Mouse (Mus musculus) bone marrow, adult 2 months (tissue): ENCODE measurements around the gene Atp1b2. TPM values are rescaled to one million over a fixed set of nuclear protein-coding genes. Genes with fewer than 3 reads are reported as not detected.

Experiments
- H3K27ac ChIP-seq: fragments of 200-500 bp; 2 replicates; pipeline ENCODE4 v1.5.1; 2012; ENCODE audit warnings: low read depth, mild to moderate bottlenecking, control low read depth, inconsistent platforms, low read length; ENCODE audit not compliant: control insufficient read depth, poor library complexity, insufficient read depth
- H3K4me1 ChIP-seq: fragments of 200-500 bp; 2 replicates; pipeline ENCODE4 v1.6.1; 2011; ENCODE audit warnings: low read length; ENCODE audit not compliant: control insufficient read depth, insufficient read depth
- H3K4me3 ChIP-seq: fragments of 200-500 bp; replicated peaks from 2 replicates; pipeline ENCODE3; 2011; ENCODE audit warnings: mild to moderate bottlenecking, low read depth, low read length, control low read depth; ENCODE audit not compliant: control insufficient read depth
- CTCF ChIP-seq: fragments of 200-500 bp; IDR thresholded peaks from 2 replicates; pipeline ENCODE4 v1.5.1; 2011; ENCODE audit warnings: low read length, control low read depth; ENCODE audit not compliant: control insufficient read depth, insufficient read depth
- POLR2A ChIP-seq: fragments of 200-500 bp; IDR thresholded peaks from 2 replicates; pipeline ENCODE4 v1.6.1; 2011; ENCODE audit warnings: low read depth, mild to moderate bottlenecking, control low read depth, low read length, borderline replicate concordance; ENCODE audit not compliant: control insufficient read depth
- WGBS: fragments of 180-500 bp; shearing (Covaris S2); methylation state at CpG from one replicate; pipeline ENCODE4 v1.1.7; 2018; 5-methylcytosine and 5-hydroxymethylcytosine counted together
- polyA plus RNA-seq: library from polyadenylated mRNA; stranded (reverse); fragments of >200 nt; gene quantifications from 2 replicates; pipeline ENCODE4 v1.2.4, GENCODE M21; 2011; ENCODE audit warnings: low replicate concordance; ENCODE audit not compliant: missing spikeins, insufficient read depth, insufficient read length

The Atp1b2 gene
- polyA plus RNA-seq, result 12.1 and 16.9 TPM in 2 replicates

DNA sequence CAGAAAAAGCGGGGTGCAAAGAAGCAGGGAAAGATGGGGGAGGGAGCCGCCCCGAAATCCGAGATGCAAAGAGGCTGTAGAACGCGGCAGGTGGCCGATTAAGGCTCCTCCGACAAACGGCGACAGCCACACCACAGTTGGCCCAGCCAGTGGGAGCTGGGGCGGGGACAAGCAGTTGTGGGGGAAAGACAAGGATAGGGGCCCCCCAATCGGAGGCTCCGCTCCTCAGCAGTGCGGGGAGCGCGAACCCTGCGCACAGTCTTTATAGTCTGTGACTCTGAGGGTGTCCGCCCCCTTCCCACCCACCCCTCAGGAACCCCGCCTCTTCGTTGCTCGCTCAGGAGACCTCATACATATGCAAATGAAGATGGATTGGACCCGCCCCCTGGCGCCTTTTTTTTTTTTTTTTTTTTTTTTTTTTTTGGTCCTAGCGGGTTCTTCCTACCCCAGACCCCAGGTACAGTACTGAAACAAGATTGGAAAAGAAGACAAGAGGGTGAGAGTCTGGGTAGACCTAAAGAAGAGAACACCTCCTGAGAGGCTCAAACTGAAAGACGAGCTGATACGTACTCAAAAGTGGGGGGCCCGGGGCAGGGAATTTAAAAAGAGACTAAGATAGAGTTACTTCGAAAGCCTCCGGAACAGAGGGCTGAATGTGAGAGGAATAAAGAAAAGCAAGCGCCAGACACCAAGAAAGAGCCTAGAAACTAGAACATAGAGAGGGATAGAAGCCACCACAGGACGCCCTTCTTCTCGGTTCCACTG lies at the start of gene Atp1b2:
Gene Atp1b2, minus strand, starts transcription at position 217 of the 765 bp plus-strand sequence.
- 2% methylated on average over 32 of the region's 32 CpGs for WGBS
- H3K27ac ChIP-seq, result peak within 1 kb of the TSS; percentile 51
- no peaks in the 10 kb centered on the region; the same call in 1 of the 2 replicates for H3K4me1 ChIP-seq

GRCm38 (mm10) chr11:69654760-69655159 lies 49.0 kb upstream of the Atp1b2 start:
- Histone ChIP-seq H3K4me3 (no peak overlapping the region), H3K4me1 (no peaks in the 10 kb centered on the region; the same call in 1 of the 2 replicates), H3K27ac (peak overlapping the region; percentile 8; the same call in 1 of the 2 replicates)
- TF ChIP-seq CTCF (no peak), POLR2A (no peak)
- WGBS, result 37% methylated on average over 9 of the region's 9 CpGs

More for the DNA sequence above, at the start of gene Atp1b2:
- peak; percentile 90; the same call in 1 of the 2 replicates for TF ChIP-seq POLR2A
- TF ChIP-seq CTCF, result no peak
- H3K4me3 ChIP-seq, result peak within 1 kb of the TSS; percentile 67

GRCm38 (mm10) chr11:69653399-69653798 lies 47.7 kb upstream of the Atp1b2 start:
- H3K4me3 ChIP-seq, result no peak overlapping the region
- 88% methylated on average over 5 of the region's 5 CpGs for WGBS
- H3K27ac ChIP-seq, result no peak overlapping the region
- TF ChIP-seq POLR2A, result no peak
- no peak for TF ChIP-seq CTCF
- no peaks in the 10 kb centered on the region; the same call in 1 of the 2 replicates for H3K4me1 ChIP-seq

GRCm38 (mm10) chr11:69645860-69646259 lies 40.1 kb upstream of the Atp1b2 start:
- Histone ChIP-seq H3K4me3 (no peak overlapping the region), H3K4me1 (no peaks in the 10 kb centered on the region), H3K27ac (no peak overlapping the region)
- WGBS, result 86% methylated on average over 5 of the region's 5 CpGs
- TF ChIP-seq POLR2A (no peak), CTCF (no peak)

DNA sequence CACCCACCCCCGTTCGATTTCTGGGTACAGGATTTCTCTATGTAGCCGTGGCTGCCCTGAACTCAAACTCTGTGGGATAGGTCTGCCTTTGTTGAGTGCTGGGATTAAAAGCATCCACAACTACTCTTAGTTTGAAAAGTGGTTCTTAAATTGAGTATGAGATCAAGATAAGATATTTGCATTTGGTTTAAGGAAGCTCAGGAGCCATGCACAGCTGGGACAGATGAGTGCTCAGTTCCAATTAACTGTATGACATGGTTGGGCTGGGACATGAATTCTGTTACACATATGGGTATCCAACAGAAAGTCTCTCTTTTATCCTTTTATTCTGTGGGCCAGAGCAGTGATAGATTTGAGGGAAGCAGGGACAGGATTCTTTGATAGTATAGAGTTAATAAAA lies 29.7 kb upstream of the Atp1b2 start:
- 75% methylated on average over 3 of the region's 3 CpGs for WGBS
- peaks cover 1% of the 10 kb centered on the region; the same call in 1 of the 2 replicates for H3K4me1 ChIP-seq
- no peak overlapping the region for H3K27ac ChIP-seq
- H3K4me3 ChIP-seq, result no peak overlapping the region
- no peak for TF ChIP-seq CTCF
- TF ChIP-seq POLR2A, result no peak

- WGBS, result under 1% methylated on average over 48 of the region's 50 CpGs
- Histone ChIP-seq H3K4me1 (peaks cover 1% of the 10 kb centered on the region; the same call in 1 of the 2 replicates), H3K27ac (peak overlapping the region; percentile 87), H3K4me3 (peak overlapping the region; percentile 99)
- TF ChIP-seq POLR2A, result no peak
- no peak for TF ChIP-seq CTCF
Measured at GRCm38 (mm10) chr11:69633128-69633866, 27.6 kb upstream of the Atp1b2 start.

GRCm38 (mm10) chr11:69632284-69633089 lies 26.7 kb upstream of the Atp1b2 start, which contains the start of gene Fxr2:
Gene Fxr2, plus strand, starts transcription at chr11:69632990.
- peak within 1 kb of the TSS; percentile 99 for H3K4me3 ChIP-seq
- under 1% methylated on average over 55 of the region's 56 CpGs for WGBS
- peak within 1 kb of the TSS; percentile 87 for H3K27ac ChIP-seq
- H3K4me1 ChIP-seq, result peaks cover 1% of the 10 kb centered on the region; the same call in 1 of the 2 replicates
- TF ChIP-seq CTCF (peak; percentile 90), POLR2A (peak; percentile 60; the same call in 1 of the 2 replicates)

GRCm38 (mm10) chr11:69629802-69630201 lies 24.1 kb upstream of the Atp1b2 start:
- H3K4me3 ChIP-seq, result no peak overlapping the region
- H3K27ac ChIP-seq, result no peak overlapping the region
- TF ChIP-seq CTCF (peak; percentile 19), POLR2A (no peak)
- H3K4me1 ChIP-seq, result peaks cover 1% of the 10 kb centered on the region; the same call in 1 of the 2 replicates
- WGBS, result 51% methylated on average over 1 of the region's 1 CpGs
